Mouse (Mus musculus): ENCODE results near the gene Kif6.

The Kif6 gene

DNA sequence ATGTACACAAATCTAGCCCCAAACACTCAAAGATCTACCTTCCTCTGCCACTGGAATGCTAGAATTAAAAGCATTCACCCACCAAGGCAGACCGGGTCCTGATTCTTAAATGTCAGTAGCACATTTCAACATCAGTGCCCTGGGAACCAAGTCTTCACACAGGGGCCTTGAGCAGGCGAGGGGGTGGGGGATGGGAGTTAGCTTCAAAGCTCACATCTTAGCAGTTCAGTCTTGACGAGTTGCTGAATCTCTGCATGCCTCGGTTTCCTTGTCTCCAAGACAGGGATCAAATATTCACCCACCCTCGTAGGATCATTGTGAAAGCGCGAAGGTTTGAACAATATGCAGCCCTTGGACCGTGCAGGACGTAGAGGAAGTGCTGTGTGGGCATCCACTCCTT is 172.4 kb downstream of the Kif6 start:
- DNase-seq (ENCODE audit: extremely low spot score, low spot score), result no peak

- DNase-seq (ENCODE audit: extremely low spot score, low spot score), result no peak
Measured at GRCm38 (mm10) chr17:49788187-49788974, 173.4 kb downstream of the Kif6 start.

DNA sequence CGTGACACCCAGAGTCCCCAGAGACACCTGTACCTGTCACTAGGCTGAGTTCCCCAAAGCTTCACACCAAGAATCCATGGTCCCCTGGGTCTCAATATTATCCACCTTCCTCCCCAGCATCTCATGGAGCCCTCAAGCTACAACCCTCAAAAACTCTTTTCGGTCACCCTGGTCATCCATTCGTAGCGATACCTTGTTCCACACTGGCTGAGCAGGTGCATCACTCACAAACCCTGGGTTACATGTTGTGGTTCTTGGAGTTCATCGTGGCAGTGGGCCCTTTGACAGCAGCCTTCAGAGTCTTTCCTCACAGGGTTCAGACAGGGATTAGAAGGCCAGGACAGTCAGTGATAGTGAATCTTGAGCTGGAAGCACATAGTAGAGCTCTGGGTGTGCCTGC is 176.6 kb downstream of the Kif6 start:
- no peak for DNase-seq (ENCODE audit: extremely low spot score, low spot score)

- no peak for DNase-seq (ENCODE audit: extremely low spot score, low spot score)
Measured at GRCm38 (mm10) chr17:49792217-49792743, 177.3 kb downstream of the Kif6 start.

DNA sequence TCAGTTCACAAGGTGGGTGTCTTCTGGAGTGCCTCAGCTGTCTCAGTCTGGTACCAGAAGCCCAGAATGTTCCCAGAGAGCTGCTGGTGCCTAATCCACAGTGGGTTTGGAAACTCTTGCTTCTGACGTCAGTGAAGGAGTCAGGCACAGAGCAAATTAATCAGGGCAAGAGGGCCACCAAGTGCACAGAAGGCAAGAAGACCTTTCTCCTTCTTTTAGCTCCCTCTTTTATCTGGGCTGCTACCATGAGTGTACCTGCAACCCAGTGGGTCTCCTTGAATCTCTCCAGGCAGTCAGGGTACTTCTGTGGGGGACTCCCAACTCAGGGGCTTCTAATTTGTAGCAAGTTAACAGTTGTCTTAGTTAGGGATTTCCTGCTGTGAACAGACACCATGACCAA is 178.0 kb downstream of the Kif6 start:
- DNase-seq (ENCODE audit: extremely low spot score, low spot score), result no peak

- DNase-seq (ENCODE audit: extremely low spot score, low spot score), result no peak
Measured at GRCm38 (mm10) chr17:49793965-49794364, 179.0 kb downstream of the Kif6 start.

- no peak for DNase-seq (ENCODE audit: extremely low spot score, low spot score)
Measured at GRCm38 (mm10) chr17:49795241-49795640, 180.3 kb downstream of the Kif6 start.

GRCm38 (mm10) chr17:49796116-49796515 is 181.2 kb downstream of the Kif6 start:
- DNase-seq (ENCODE audit: extremely low spot score, low spot score), result no peak

DNA sequence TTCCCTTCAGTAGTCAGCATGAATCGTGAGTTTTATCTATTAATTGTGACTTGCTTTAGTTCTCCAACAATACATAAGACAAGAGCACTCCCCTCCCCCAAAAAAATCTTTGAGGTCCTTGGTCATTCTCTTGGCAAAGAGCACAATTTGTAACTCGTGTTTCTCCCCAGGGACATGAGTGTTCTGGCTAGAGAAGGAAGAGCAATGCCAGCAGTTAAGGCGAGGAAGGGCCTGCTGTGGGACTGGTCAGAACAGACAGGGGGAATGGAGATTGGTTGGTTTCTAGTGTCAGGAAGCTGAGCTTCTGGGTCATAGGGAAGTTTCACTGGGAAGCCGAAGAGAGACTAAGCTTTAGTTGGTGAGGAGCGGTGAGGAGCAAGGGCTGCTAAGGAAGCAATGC is 184.2 kb downstream of the Kif6 start:
- DNase-seq (ENCODE audit: extremely low spot score, low spot score), result no peak

DNA sequence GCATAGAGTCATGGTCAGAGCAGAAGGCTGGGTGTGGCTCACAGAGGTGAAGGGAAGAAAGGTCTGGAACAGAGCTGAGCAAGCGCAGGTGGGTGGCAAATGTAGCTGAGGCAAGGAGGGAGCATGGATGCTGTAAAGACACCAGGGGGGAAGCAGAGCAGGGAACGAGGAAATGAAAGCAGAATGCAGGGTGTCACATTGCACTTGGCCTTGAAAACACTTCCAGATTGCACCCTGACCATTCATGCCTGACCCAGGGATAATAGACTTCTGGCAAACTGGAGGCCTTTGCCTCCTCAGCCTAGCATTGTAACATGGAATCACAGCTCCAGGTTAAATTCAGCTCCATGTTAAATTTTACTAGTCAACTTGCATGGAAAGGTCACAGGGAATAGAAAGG is 185.2 kb downstream of the Kif6 start:
- DNase-seq (ENCODE audit: extremely low spot score, low spot score), result no peak

DNA sequence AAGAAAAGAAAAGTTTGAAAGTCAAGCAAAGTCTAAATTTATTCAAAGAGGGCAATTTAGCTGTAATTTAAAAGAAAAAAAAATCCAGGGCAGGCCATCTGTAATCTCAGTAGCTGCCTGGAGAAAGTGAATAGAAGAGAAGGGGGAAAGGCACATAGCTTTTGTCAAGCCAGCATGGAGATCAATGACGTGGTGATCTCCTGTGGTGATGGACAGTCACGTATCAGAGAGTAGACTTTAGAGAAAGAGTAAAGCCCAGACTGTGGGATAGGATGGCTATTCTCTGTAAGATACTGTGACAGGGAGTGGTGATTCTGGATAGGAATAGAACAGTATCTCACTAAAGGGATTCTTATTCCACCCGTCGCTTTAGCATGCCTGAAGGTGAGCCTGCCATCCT is 192.5 kb downstream of the Kif6 start:
- DNase-seq (ENCODE audit: extremely low spot score, low spot score), result no peak

GRCm38 (mm10) chr17:49808712-49809343 is 193.9 kb downstream of the Kif6 start:
- DNase-seq (ENCODE audit: extremely low spot score, low spot score), result no peak

GRCm38 (mm10) chr17:49813893-49814640 is 199.1 kb downstream of the Kif6 start:
- no peak for DNase-seq (ENCODE audit: extremely low spot score, low spot score)

- DNase-seq (ENCODE audit: extremely low spot score, low spot score), result peak; percentile 46
Measured at GRCm38 (mm10) chr17:49816067-49816565, 201.2 kb downstream of the Kif6 start.

DNA sequence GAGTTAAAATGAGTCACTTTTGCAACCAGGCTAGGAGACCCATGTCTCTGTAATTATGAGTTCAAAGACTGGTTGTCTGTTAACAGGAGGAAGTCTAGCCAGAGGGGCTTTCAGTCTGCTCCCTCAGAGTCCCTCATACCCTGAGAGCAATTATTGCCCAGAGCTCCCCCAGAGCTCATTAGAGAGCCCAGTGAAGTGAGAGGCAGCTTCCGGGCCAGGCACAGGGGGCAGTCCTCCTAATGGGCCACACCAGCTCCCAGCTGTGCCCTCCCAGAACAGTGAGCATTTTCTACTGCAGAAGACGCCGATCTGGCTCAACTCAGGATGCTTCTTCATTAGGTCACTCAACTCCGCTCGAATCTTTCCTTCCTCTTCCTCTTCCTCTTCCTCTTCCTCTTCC is 201.8 kb downstream of the Kif6 start:
- no peak for DNase-seq (ENCODE audit: extremely low spot score, low spot score)

DNA sequence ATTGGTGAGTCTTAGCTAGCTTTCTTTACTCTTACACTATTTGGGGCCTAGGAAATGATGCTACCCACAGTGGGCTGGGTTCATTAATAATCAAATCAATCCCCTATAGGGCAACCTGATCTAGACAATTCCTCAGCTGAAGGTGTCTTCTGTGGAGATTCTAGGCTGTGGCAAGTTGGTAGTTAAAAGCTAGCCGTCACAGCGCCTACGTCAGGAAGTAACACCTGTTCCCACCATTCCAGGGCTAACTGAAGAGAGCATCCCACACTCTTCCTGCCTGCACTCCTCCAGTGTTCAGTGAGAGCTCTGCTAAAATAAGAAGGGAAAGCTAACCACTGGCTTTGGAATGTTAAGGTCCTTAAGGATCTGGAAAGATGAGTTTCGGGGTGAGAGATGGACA is 205.3 kb downstream of the Kif6 start:
- DNase-seq (ENCODE audit: extremely low spot score, low spot score), result no peak

DNA sequence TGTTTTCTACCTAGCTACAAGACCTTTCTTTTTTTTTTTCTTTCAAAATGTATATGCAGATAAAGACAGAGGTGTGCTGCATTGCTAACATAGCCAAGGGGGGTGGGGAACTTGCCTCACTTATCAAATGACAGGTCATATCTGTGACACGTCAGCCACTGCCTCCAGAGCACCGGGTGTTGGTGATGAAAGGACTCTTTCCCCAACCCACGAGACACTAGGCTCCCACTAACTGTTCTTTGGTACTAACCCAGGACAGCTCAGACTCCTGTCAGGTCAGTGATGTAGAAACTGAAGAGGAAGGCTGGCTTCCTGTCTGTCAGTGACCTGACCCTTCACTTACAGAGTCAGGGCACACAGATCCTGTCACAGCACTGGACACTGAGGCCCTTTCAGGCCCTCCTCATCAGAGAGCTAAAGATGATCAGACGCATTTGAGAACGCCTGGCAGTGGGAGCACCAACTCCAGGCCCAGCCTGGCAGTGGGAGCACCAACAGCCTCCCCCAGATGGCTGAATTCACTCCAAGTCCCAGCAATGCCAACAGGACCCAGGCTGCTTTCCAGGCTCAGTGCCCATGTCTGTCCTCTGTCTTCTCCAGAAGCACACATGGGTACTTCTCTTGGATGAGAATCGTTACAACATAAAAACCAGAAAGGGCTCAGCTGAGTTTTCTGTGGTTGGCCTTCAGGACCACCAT is 209.4 kb downstream of the Kif6 start:
- DNase-seq (ENCODE audit: extremely low spot score, low spot score), result no peak

GRCm38 (mm10) chr17:49824841-49825450 is 210.0 kb downstream of the Kif6 start:
- no peak for DNase-seq (ENCODE audit: extremely low spot score, low spot score)

- DNase-seq (ENCODE audit: extremely low spot score, low spot score), result no peak
Measured at GRCm38 (mm10) chr17:49825831-49826230, 210.9 kb downstream of the Kif6 start.

DNA sequence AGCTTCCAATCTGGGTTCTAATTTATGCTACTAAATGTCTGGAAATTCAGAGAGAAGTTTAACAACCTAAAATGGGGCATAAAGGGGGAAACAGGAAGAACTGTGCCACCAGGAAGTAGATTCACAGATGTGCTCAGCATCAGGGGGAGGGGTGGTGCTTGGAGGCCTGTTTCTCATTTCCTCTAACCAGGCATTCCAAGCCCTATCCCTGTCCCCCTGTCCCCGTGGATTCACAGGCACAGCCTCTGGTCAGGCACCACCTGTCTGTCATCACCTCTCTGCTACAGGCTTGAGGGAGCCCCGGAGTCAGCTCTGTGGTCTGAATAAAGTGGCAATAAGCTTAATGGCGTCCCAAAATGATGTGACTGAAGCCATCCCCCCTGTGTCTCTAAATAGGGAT is 216.8 kb downstream of the Kif6 start:
- DNase-seq (ENCODE audit: extremely low spot score, low spot score), result peak; percentile 24

DNA sequence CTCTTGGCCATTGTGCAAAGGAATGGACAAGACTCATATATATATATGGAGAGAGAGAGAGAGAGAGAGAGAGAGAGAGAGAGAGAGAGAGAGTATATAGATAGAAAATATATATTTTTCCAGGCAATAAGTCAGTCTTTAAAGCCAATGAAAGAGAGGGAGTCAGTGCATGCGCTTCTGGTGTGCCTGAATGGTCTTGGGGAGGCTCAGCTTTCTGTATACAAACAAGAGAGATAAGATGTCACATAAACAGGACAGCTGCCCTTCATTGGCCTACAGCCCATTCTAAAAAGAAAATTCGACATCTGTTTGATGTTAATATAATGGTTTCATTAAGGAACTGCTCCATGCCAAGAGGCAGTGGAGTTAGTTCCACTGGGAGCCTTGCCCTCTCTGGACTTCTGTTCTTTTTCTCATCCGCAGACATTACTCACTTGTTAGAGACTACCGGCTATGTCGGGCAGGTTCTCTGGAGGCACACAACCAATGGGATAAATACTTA is 219.2 kb downstream of the Kif6 start:
- DNase-seq (ENCODE audit: extremely low spot score, low spot score), result no peak
